Mouse (Mus musculus): ENCODE measurements at regions not wholly inside any gene's neighbourhood (a gene's known extent, or its start where the extent isn't known, plus 50 kb on each side); places are given as distances from the start of the nearest gene placed in this dataset.

GRCm38 (mm10) chr13:112038556-112039304 lies 229.9 kb upstream of the Map3k1 start:
- no peak for DNase-seq (ENCODE audit: low spot score in 2 of 2)

DNA sequence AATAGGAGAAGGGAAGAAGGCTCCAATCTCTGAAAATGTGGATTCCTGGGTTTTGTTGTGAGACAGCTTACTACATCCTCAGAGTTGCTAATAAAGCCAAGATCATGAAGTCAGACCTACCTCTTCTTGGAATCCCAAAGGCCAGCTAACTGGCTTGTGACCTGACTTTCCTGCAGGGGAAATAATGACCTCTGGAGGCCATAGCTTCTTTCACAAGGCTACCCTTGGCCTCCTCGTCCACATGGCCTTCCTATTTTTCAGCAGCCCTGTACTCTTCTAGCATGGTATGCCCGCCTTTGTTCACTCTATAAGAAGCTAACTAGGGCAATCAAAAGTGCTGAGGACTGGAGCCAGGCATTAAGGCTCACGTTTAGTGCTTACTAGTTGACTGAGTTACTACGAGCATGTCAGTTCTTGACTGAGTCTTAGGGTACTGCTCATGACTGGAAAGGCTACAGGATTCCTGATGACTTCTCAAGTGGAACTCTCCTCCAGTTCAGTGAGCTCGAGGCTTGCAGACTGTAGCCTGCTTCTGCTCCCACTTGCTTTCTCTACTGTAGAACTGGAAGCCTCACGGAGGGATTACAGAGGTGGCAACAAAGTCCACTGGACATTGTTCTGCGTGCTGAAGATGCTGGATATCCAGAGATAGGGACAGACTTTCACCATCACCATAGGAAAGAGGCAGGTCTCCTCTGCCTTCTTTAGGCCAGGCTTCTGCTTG lies 230.8 kb upstream of the Map3k1 start:
- no peak for DNase-seq (ENCODE audit: low spot score in 2 of 2)

DNA sequence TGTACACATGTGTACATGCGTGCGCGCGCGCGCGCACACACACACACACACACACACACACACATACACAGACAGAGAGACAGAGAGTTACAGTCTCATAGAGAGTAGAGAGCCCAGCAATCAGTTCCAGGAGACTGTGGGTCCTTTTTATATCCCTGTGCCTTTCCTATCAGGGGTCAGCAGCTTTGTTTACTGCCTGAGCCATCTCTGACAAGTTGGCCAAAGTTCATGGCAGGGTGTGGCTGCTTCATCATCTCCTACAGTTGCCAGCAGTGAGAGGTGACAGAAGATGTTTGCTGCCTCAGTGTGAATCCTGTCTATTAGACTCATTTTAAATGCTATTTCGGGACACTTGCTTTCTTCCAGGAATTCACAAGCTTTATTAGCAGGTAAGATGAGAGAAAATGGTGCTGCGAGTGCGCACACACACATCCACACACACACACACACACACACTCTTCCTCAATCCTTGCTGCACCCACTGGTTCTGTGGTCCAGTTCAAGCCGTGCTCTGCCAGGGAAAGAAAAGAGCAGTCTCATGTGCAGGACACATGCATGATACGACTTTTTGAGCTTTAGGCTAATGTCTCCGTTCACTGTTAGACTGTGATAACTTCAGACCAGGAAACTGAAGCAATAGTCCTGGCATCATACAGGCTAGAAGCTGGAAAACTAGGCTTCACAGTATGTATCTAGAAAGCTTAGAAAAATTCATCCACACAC lies 234.9 kb upstream of the Map3k1 start:
- no peak for DNase-seq (ENCODE audit: low spot score in 2 of 2)

DNA sequence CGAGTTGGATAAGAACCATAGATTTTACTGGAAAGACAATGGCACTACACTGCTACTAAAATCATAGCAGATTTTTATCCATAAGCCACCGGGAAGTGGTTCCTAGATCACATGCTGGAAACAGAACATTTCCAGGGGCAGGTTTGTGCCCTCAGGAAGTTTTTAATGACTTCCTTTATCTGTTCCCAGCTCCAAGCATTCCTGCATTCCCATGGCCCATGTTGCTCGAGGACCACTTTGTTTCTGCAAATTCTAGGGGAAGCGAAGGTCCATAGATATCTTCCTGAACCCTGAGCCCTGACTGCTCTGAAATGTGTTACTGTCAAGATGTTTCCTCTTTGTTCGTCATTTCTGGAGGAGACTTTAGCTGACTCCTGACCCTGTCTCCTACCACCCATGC lies 235.6 kb upstream of the Map3k1 start:
- DNase-seq (ENCODE audit: low spot score in 2 of 2): no peak

GRCm38 (mm10) chr13:112046247-112047211 lies 237.7 kb upstream of the Map3k1 start:
- DNase-seq (ENCODE audit: low spot score in 2 of 2): no peak

DNA sequence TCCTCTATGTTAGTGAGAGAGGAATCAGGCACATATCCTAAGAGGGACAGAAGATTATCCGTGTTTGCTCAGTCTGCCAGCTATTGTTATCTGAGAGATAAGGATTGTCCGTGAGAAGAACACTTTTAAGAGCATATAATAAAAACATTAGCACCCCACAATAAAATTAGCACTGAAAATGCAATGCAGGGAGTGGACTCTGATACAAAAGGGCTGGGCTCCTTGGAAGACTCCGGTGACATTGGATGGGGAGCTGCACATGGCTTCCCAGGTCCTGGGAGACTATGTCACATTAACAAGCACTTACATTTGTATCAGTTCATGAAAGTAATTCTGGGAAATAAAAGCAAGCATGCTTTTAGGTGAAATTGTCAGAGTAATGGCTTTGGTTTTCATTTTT lies 238.6 kb upstream of the Map3k1 start:
- no peak for DNase-seq (ENCODE audit: low spot score in 2 of 2)

DNA sequence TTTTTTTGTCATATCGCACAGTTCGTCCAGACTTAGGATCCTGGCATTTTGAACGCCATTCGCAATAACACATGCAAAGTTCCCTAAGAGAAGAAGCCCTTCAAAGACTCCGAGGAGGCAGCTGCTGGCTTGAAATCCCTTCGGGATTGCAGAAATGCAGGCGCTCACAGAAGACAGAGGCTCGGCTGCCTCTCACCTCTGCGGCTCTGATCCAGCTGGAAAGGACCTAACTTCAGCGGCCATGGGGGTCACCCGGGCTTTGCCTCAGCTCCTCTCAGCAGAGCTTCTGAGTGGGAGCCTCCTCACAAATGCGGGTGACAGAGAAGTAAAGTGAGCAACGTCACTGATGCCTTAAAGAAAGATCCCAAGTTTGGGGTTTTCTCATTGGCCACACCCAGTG lies 239.1 kb upstream of the Map3k1 start:
- no peak for DNase-seq (ENCODE audit: low spot score in 2 of 2)

DNA sequence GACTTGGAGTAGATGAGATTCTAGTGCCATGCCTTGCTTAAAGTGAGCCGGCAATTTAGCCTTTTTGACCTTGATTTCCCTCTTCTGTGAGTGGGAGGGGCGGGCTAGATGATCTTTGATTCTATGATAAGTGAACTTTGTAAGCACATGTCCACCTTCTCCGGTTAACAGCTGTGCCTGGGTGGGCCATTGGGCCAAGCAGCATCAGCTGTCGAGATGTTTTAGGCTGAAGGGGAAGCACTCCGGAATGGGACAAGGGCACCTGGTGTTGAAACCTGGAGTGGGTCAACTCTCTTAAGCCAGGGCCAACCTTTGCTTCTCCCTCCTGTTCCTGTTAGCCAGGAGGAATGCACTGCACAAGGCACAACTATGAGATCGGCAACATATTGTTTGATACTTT lies 239.5 kb upstream of the Map3k1 start:
- DNase-seq (ENCODE audit: low spot score in 2 of 2): no peak

DNA sequence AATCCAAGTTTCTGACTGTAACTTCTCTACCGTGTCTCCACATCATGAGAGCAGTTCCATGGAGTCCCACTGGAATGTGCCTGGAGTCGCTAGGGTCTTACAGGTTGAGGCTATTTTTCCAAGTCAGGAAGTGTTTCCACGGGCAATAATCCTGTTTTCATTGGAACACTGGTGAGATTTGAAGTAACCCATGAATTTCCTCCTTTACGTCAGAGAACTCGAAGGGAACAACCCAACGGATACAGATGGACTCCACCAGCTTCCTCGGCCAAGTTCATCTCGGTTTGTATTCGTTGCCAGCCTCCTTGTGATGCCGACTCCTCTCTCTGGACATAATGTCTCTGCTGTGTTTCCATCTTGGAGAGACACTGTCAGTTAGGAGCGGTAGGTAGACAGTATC lies 237.4 kb upstream of the Ankrd55 start:
- DNase-seq (ENCODE audit: low spot score in 2 of 2): no peak

- DNase-seq (ENCODE audit: low spot score in 2 of 2): no peak
These were observed 236.2 kb upstream of the Ankrd55 start for GRCm38 (mm10) chr13:112052011-112052410.

GRCm38 (mm10) chr13:112052456-112052855 lies 235.8 kb upstream of the Ankrd55 start:
- no peak for DNase-seq (ENCODE audit: low spot score in 2 of 2)

DNA sequence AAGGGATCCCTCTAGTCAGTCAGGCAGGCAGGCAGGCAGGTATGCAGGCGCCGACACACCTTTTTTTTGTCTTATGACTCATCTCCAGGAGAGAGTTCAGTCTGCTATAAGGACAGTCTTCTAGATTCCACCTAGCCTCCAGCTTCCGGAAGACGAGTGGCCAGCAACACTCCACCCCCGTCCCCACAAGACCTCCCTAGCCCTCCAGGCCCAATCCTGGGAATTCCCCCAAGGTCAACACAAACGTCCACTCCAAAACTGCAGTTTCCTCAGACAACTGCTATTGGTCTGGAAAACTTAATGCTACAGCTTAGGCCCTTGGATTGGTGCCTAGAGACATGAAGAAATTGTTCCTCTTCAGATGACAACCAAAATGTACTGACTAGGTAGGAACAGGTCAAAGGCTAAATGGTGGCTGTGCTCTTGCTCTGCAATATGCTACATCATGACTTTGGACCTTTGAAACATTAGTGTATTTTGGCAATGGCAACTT lies 233.3 kb upstream of the Ankrd55 start:
- no peak for DNase-seq (ENCODE audit: low spot score in 2 of 2)

DNA sequence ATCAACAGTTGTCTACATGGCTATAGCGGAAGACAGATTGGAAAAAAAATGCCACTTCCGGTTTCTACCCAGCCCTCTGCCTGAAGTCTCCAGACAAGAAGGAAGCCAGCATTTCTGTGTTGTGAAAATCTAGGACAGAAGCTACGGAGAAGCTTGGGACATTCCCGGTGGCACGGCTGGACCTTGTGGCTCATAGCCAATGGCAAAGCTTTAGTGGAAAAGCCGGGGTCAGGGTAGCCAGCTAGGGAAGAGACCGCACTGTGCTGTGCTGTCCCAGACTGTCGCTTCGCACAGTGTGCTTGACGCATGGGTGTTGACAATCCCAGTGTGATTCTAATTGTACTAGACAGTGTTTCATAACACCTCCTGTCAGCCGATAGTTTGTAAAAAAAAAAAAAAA lies 230.0 kb upstream of the Ankrd55 start:
- DNase-seq (ENCODE audit: low spot score in 2 of 2): peak; percentile 30

DNA sequence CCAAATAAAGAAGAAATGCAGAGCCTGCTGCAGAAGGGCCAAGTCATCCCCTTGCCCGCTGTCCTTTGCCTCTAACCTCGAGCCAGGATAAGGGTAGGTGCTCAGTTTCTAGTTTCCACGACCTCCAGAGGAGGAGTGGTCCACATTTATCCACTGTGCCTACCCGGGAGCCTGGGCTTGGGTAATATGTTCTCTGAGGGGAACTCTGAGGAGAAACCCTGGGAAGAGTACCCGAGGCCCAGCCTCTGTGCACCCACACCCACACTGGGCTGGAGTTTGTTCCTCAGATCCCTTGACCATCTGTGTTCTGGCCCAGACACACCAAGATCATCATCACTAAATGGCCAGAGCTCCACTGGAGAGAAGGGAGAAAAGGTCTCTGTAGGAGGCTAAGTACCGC lies 229.5 kb upstream of the Ankrd55 start:
- DNase-seq (ENCODE audit: low spot score in 2 of 2): no peak

GRCm38 (mm10) chr13:112062024-112062423 lies 226.2 kb upstream of the Ankrd55 start:
- DNase-seq (ENCODE audit: low spot score in 2 of 2): no peak

- DNase-seq (ENCODE audit: low spot score in 2 of 2): no peak
These were observed 224.7 kb upstream of the Ankrd55 start for GRCm38 (mm10) chr13:112063409-112064111.

DNA sequence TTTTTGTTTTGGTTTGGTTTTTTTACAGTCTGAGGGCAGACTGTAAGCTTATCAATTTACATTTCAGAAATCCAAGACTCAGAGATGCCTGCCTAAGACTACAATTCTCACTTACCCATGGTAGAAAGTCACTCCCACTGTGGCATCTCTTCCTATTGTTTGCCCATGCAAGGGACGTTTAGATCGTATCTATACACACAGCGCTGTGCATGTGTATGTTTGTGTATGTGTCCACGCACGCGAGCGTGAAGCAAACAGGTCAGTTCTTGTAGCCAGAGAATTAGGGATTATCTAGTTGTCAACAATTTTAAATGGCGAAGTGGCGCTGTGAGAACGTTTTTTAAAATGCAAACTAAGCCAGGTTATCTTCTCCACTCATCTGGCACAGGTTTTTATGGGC lies 223.6 kb upstream of the Ankrd55 start:
- no peak for DNase-seq (ENCODE audit: low spot score in 2 of 2)

GRCm38 (mm10) chr13:112067066-112067847 lies 221.0 kb upstream of the Ankrd55 start:
- DNase-seq (ENCODE audit: low spot score in 2 of 2): no peak

GRCm38 (mm10) chr13:112070757-112071156 lies 217.5 kb upstream of the Ankrd55 start:
- no peak for DNase-seq (ENCODE audit: low spot score in 2 of 2)
